Mouse (Mus musculus): ENCODE data around the gene Skor1. TPM values are rescaled to one million over a fixed set of nuclear protein-coding genes. Genes with fewer than 3 reads are reported as not detected.

Skor1 gene
- polyA plus RNA-seq, 1 experiment: 0.01 TPM

DNA sequence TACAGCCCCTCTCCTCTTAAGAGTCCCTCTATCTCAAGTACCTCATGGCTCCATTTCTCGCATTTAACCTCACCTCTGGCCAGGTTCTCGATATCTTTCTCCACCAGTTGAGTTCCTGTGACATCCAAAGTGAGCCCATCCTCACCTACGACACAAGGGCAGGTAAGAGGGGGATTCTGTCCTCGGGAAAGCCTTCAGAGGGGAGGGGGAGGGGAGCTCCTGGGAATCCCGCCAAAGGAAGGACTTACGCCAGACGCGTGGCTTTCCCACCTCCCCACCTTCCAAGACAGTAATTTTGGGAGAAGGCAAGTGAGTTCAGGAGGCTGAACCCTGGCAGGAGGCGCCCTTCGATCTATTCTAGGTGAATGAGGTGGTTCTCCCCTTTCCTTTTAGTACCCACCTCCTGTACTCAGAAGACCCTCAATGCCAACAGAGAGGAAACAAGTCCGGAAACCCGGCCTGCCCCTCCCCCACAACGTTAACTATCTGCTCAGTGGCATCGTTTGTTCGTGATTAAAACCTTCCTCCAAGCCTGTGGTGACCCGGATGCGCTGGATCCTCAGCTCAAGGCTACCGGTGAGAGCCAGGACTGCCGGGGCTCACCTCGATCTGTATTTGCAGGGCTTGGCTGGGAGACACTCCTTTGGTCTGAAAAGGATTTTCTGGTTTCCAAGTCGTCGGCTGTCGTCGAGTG lies 7.0 kb downstream of the Skor1 start:
- H3K36me3 ChIP-seq (ENCODE audit: control insufficient read depth, insufficient read depth): no peaks in the 10 kb centered on the region
- TF ChIP-seq POLR2A (IDR thresholded peaks at IDR 0.05; ENCODE audit: insufficient read length, low read depth): no peak
- TF ChIP-seq MYOG (IDR thresholded peaks at IDR 0.05; ENCODE audit: control insufficient read depth in 1 of 3, insufficient read depth in 1 of 3, insufficient read length in 2 of 3, low read depth in 2 of 3): no peak
- no peak for TF ChIP-seq SRF (IDR thresholded peaks at IDR 0.05; ENCODE audit: control insufficient read depth, insufficient read length, low read depth)
- TF ChIP-seq CEBPB (IDR thresholded peaks at IDR 0.05; ENCODE audit: insufficient read depth, poor library complexity, severe bottlenecking): no peak
- no peak for TF ChIP-seq TCF12 (IDR thresholded peaks at IDR 0.05; ENCODE audit: insufficient read depth, poor library complexity, severe bottlenecking)
- no peak for TF ChIP-seq TCF3 (IDR thresholded peaks at IDR 0.05; ENCODE audit: insufficient read length, low read depth)
- H3K79me2 ChIP-seq (ENCODE audit: control insufficient read depth, insufficient read depth): no peaks in the 10 kb centered on the region
- H3ac ChIP-seq (ENCODE audit: control insufficient read depth, insufficient read length): no peak overlapping the region
- H3K4me2 ChIP-seq (ENCODE audit: low read depth): no peak overlapping the region
- no peak overlapping the region for H3K4me3 ChIP-seq
- H3K27me3 ChIP-seq (ENCODE audit: control insufficient read depth, insufficient read depth, insufficient read length): peaks cover 96% of the 10 kb centered on the region

- Histone ChIP-seq H3K4me2 (ENCODE audit: low read depth) (no peak overlapping the region), H3K4me3 (no peak overlapping the region), H3K27me3 (ENCODE audit: control insufficient read depth, insufficient read depth, insufficient read length) (peaks cover 90% of the 10 kb centered on the region), H3K79me2 (ENCODE audit: control insufficient read depth, insufficient read depth) (no peaks in the 10 kb centered on the region), H3K36me3 (ENCODE audit: control insufficient read depth, insufficient read depth) (no peaks in the 10 kb centered on the region), H3ac (ENCODE audit: control insufficient read depth, insufficient read length) (no peak overlapping the region)
- TF ChIP-seq MAX (IDR thresholded peaks at IDR 0.05; ENCODE audit: low read depth) (no peak), POLR2A (IDR thresholded peaks at IDR 0.05; ENCODE audit: insufficient read length, low read depth) (no peak), USF1 (IDR thresholded peaks at IDR 0.05; ENCODE audit: low read depth) (no peak), MYOG (IDR thresholded peaks at IDR 0.05; ENCODE audit: control insufficient read depth in 1 of 3, insufficient read depth in 1 of 3, insufficient read length in 2 of 3, low read depth in 2 of 3) (no peak), CEBPB (IDR thresholded peaks at IDR 0.05; ENCODE audit: insufficient read depth, poor library complexity, severe bottlenecking) (no peak), REST (IDR thresholded peaks at IDR 0.05; ENCODE audit: insufficient read depth, insufficient read length) (no peak), TCF12 (IDR thresholded peaks at IDR 0.05; ENCODE audit: insufficient read depth, poor library complexity, severe bottlenecking) (no peak), SRF (IDR thresholded peaks at IDR 0.05; ENCODE audit: control insufficient read depth, insufficient read length, low read depth) (no peak), POLR2AphosphoS2 (IDR thresholded peaks at IDR 0.05; ENCODE audit: insufficient read length, low read depth) (no peak), E2F4 (IDR thresholded peaks at IDR 0.05; ENCODE audit: insufficient read depth) (no peak), TCF3 (IDR thresholded peaks at IDR 0.05; ENCODE audit: insufficient read length, low read depth) (no peak), MYOD1 (IDR thresholded peaks at IDR 0.05; ENCODE audit: control insufficient read depth in 1 of 3, insufficient read length in 2 of 3, low read depth in 2 of 3) (no peak)
Observed at GRCm38 (mm10) chr9:63140211-63140610, 8.6 kb downstream of the Skor1 start.

GRCm38 (mm10) chr9:63139661-63140060 lies 9.1 kb downstream of the Skor1 start:
- H3ac ChIP-seq (ENCODE audit: control insufficient read depth, insufficient read length): no peak overlapping the region
- H3K79me2 ChIP-seq (ENCODE audit: control insufficient read depth, insufficient read depth): no peaks in the 10 kb centered on the region
- H3K36me3 ChIP-seq (ENCODE audit: control insufficient read depth, insufficient read depth): no peaks in the 10 kb centered on the region
- TF ChIP-seq MYOD1 (IDR thresholded peaks at IDR 0.05; ENCODE audit: control insufficient read depth in 1 of 3, insufficient read length in 2 of 3, low read depth in 2 of 3) (no peak), E2F4 (IDR thresholded peaks at IDR 0.05; ENCODE audit: insufficient read depth) (no peak), MYOG (IDR thresholded peaks at IDR 0.05; ENCODE audit: control insufficient read depth in 1 of 3, insufficient read depth in 1 of 3, insufficient read length in 2 of 3, low read depth in 2 of 3) (no peak), TCF12 (IDR thresholded peaks at IDR 0.05; ENCODE audit: insufficient read depth, poor library complexity, severe bottlenecking) (no peak), POLR2A (IDR thresholded peaks at IDR 0.05; ENCODE audit: insufficient read length, low read depth) (no peak)
- peaks cover 90% of the 10 kb centered on the region for H3K27me3 ChIP-seq (ENCODE audit: control insufficient read depth, insufficient read depth, insufficient read length)
- H3K4me2 ChIP-seq (ENCODE audit: low read depth): no peak overlapping the region
- no peak overlapping the region for H3K4me3 ChIP-seq

GRCm38 (mm10) chr9:63138481-63138967 lies 10.2 kb downstream of the Skor1 start:
- Histone ChIP-seq H3K4me2 (ENCODE audit: low read depth) (no peak overlapping the region), H3K27me3 (ENCODE audit: control insufficient read depth, insufficient read depth, insufficient read length) (peaks cover 81% of the 10 kb centered on the region), H3K79me2 (ENCODE audit: control insufficient read depth, insufficient read depth) (no peaks in the 10 kb centered on the region), H3ac (ENCODE audit: control insufficient read depth, insufficient read length) (no peak overlapping the region), H3K4me3 (no peak overlapping the region), H3K36me3 (ENCODE audit: control insufficient read depth, insufficient read depth) (no peaks in the 10 kb centered on the region)
- TF ChIP-seq POLR2AphosphoS2 (IDR thresholded peaks at IDR 0.05; ENCODE audit: insufficient read length, low read depth): no peak
- no peak for TF ChIP-seq SRF (IDR thresholded peaks at IDR 0.05; ENCODE audit: control insufficient read depth, insufficient read length, low read depth)
- TF ChIP-seq POLR2A (IDR thresholded peaks at IDR 0.05; ENCODE audit: insufficient read length, low read depth): no peak
- TF ChIP-seq MYOG (IDR thresholded peaks at IDR 0.05; ENCODE audit: control insufficient read depth in 1 of 3, insufficient read depth in 1 of 3, insufficient read length in 2 of 3, low read depth in 2 of 3): no peak
- no peak for TF ChIP-seq TCF12 (IDR thresholded peaks at IDR 0.05; ENCODE audit: insufficient read depth, poor library complexity, severe bottlenecking)
- TF ChIP-seq CEBPB (IDR thresholded peaks at IDR 0.05; ENCODE audit: insufficient read depth, poor library complexity, severe bottlenecking): no peak
- no peak for TF ChIP-seq REST (IDR thresholded peaks at IDR 0.05; ENCODE audit: insufficient read depth, insufficient read length)
- TF ChIP-seq MAX (IDR thresholded peaks at IDR 0.05; ENCODE audit: low read depth): no peak
- no peak for TF ChIP-seq USF1 (IDR thresholded peaks at IDR 0.05; ENCODE audit: low read depth)
- TF ChIP-seq E2F4 (IDR thresholded peaks at IDR 0.05; ENCODE audit: insufficient read depth): no peak
- no peak for TF ChIP-seq TCF3 (IDR thresholded peaks at IDR 0.05; ENCODE audit: insufficient read length, low read depth)
- no peak for TF ChIP-seq MYOD1 (IDR thresholded peaks at IDR 0.05; ENCODE audit: control insufficient read depth in 1 of 3, insufficient read length in 2 of 3, low read depth in 2 of 3)

GRCm38 (mm10) chr9:63137615-63137915 lies 11.2 kb downstream of the Skor1 start:
- Histone ChIP-seq H3K4me3 (no peak overlapping the region), H3K27me3 (ENCODE audit: control insufficient read depth, insufficient read depth, insufficient read length) (peaks cover 74% of the 10 kb centered on the region), H3K4me2 (ENCODE audit: low read depth) (no peak overlapping the region), H3K79me2 (ENCODE audit: control insufficient read depth, insufficient read depth) (no peaks in the 10 kb centered on the region), H3ac (ENCODE audit: control insufficient read depth, insufficient read length) (no peak overlapping the region), H3K36me3 (ENCODE audit: control insufficient read depth, insufficient read depth) (no peaks in the 10 kb centered on the region)
- TF ChIP-seq TCF12 (IDR thresholded peaks at IDR 0.05; ENCODE audit: insufficient read depth, poor library complexity, severe bottlenecking) (no peak), POLR2A (IDR thresholded peaks at IDR 0.05; ENCODE audit: insufficient read length, low read depth) (no peak), POLR2AphosphoS2 (IDR thresholded peaks at IDR 0.05; ENCODE audit: insufficient read length, low read depth) (no peak), REST (IDR thresholded peaks at IDR 0.05; ENCODE audit: insufficient read depth, insufficient read length) (no peak), MYOD1 (IDR thresholded peaks at IDR 0.05; ENCODE audit: control insufficient read depth in 1 of 3, insufficient read length in 2 of 3, low read depth in 2 of 3) (no peak), USF1 (IDR thresholded peaks at IDR 0.05; ENCODE audit: low read depth) (no peak), MYOG (IDR thresholded peaks at IDR 0.05; ENCODE audit: control insufficient read depth in 1 of 3, insufficient read depth in 1 of 3, insufficient read length in 2 of 3, low read depth in 2 of 3) (no peak), SRF (IDR thresholded peaks at IDR 0.05; ENCODE audit: control insufficient read depth, insufficient read length, low read depth) (no peak), CEBPB (IDR thresholded peaks at IDR 0.05; ENCODE audit: insufficient read depth, poor library complexity, severe bottlenecking) (no peak), TCF3 (IDR thresholded peaks at IDR 0.05; ENCODE audit: insufficient read length, low read depth) (no peak)

All from myocyte (in vitro differentiated cells).